Mouse (Mus musculus) bone marrow macrophage, adult 2 months (primary cell): ENCODE measurements around the gene Icosl.

Experiments
- CTCF ChIP-seq: IDR thresholded peaks from 2 replicates; pipeline ENCODE4 v1.5.1; 2012; ENCODE audit warnings: low read depth, mild to moderate bottlenecking, low read length, moderate library complexity
- POLR2A ChIP-seq: IDR thresholded peaks from 2 replicates; pipeline ENCODE4 v1.6.1; 2012; ENCODE audit warnings: mild to moderate bottlenecking, low read depth, low read length, borderline replicate concordance

DNA sequence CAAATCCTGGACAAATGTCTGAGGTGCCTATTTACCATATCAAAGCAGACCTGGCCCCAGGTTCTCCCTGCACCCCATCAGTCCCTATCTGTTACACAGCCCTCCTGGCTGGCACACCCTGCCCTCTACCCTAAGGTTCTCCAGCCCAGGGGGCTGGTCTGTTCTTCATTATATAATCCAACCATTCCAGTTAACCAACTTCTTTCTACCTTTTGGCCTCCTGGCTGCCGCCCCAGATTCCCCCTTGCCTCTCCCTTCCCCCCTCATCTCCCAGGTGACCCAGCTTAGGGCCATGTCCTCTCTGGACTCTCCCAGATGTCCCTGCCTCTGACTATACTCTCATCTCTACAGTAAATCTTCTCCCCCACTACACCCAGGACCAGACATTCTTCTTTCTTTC, 58.8 kb downstream of the Icosl start:
- TF ChIP-seq POLR2A (no peak), CTCF (no peak)
